Mouse (Mus musculus) midbrain, embryonic 10.5 days (tissue): ENCODE results near the gene Zfp831. TPM values are rescaled to one million over a fixed set of nuclear protein-coding genes. Genes with fewer than 3 reads are reported as not detected.

Experiments used
- DNase-seq: peaks from one replicate; pipeline ENCODE4 v3.0.0-alpha.2; 2017; ENCODE audit warnings: low spot score
- H3K27ac ChIP-seq: fragments of 300-500 bp; sonication (generic); replicated peaks from 2 replicates; pipeline ENCODE4 v1.5.1; 2016; ENCODE audit warnings: mild to moderate bottlenecking
- H3K27me3 ChIP-seq: fragments of 300-500 bp; sonication (generic); 2 replicates; pipeline ENCODE4 v1.6.1; 2016; ENCODE audit warnings: low read depth, mild to moderate bottlenecking; ENCODE audit not compliant: poor library complexity, severe bottlenecking
- H3K36me3 ChIP-seq: fragments of 300-500 bp; sonication (generic); 2 replicates; pipeline ENCODE4 v1.6.1; 2016; ENCODE audit warnings: mild to moderate bottlenecking, moderate library complexity
- H3K4me1 ChIP-seq: fragments of 300-500 bp; sonication (generic); 2 replicates; pipeline ENCODE4 v1.6.1; 2016
- H3K4me3 ChIP-seq: fragments of 300-500 bp; sonication (generic); 2 replicates; pipeline ENCODE4 v1.5.1; 2016; ENCODE audit warnings: mild to moderate bottlenecking, moderate library complexity
- H3K9me3 ChIP-seq: fragments of 300-500 bp; sonication (generic); replicated peaks from 2 replicates; pipeline ENCODE4 v1.6.1; 2016; ENCODE audit warnings: mild to moderate bottlenecking
- WGBS: fragments of 180-500 bp; shearing (Covaris S2); methylation state at CpG from one replicate; pipeline ENCODE4 v1.1.7; 2016; 5-methylcytosine and 5-hydroxymethylcytosine counted together
- polyA plus RNA-seq: library from polyadenylated mRNA; unstranded; fragments of >200 nt; fragmentation: Nextera tagmentation; extraction: Ambion mirVana; gene quantifications from 2 replicates; pipeline ENCODE4 v1.2.1, GENCODE M21; 2016

Zfp831 gene
- polyA plus RNA-seq, 1 experiment from 2014 or later: not detected

GRCm38 (mm10) chr2:174612386-174613063 lies 30.8 kb upstream of the Zfp831 start:
- 83% methylated on average over 2 of the region's 2 CpGs for WGBS
- H3K27me3 ChIP-seq: no peaks in the 10 kb centered on the region
- no peak overlapping the region for H3K27ac ChIP-seq
- no peaks in the 10 kb centered on the region for H3K4me1 ChIP-seq
- no peaks in the 10 kb centered on the region for H3K9me3 ChIP-seq
- no peak for DNase-seq
- H3K4me3 ChIP-seq: no peak overlapping the region
- H3K36me3 ChIP-seq: no peaks in the 10 kb centered on the region

GRCm38 (mm10) chr2:174613221-174613620 lies 30.1 kb upstream of the Zfp831 start:
- Histone ChIP-seq H3K4me3 (no peak overlapping the region), H3K9me3 (no peaks in the 10 kb centered on the region), H3K36me3 (no peaks in the 10 kb centered on the region), H3K4me1 (no peaks in the 10 kb centered on the region), H3K27ac (no peak overlapping the region), H3K27me3 (no peaks in the 10 kb centered on the region)
- DNase-seq: no peak
- 94% methylated on average over 8 of the region's 8 CpGs for WGBS

- Histone ChIP-seq H3K36me3 (no peaks in the 10 kb centered on the region), H3K4me3 (no peak overlapping the region), H3K27me3 (no peaks in the 10 kb centered on the region), H3K9me3 (no peaks in the 10 kb centered on the region), H3K27ac (no peak overlapping the region), H3K4me1 (no peaks in the 10 kb centered on the region)
- DNase-seq: no peak
- WGBS: 87% methylated on average over 11 of the region's 11 CpGs
Observed at GRCm38 (mm10) chr2:174613921-174614441, 29.4 kb upstream of the Zfp831 start.

GRCm38 (mm10) chr2:174621881-174622280 lies 21.5 kb upstream of the Zfp831 start:
- Histone ChIP-seq H3K27ac (no peak overlapping the region), H3K4me1 (no peaks in the 10 kb centered on the region), H3K27me3 (no peaks in the 10 kb centered on the region), H3K36me3 (no peaks in the 10 kb centered on the region), H3K4me3 (no peak overlapping the region), H3K9me3 (no peaks in the 10 kb centered on the region)
- no peak for DNase-seq
- WGBS: 91% methylated on average over 7 of the region's 7 CpGs

GRCm38 (mm10) chr2:174624430-174624829 lies 18.9 kb upstream of the Zfp831 start:
- no peaks in the 10 kb centered on the region for H3K27me3 ChIP-seq
- H3K9me3 ChIP-seq: no peaks in the 10 kb centered on the region
- H3K4me1 ChIP-seq: no peaks in the 10 kb centered on the region
- DNase-seq: no peak
- 87% methylated on average over 7 of the region's 7 CpGs for WGBS
- H3K27ac ChIP-seq: no peak overlapping the region
- H3K36me3 ChIP-seq: no peaks in the 10 kb centered on the region
- no peak overlapping the region for H3K4me3 ChIP-seq

GRCm38 (mm10) chr2:174627021-174627420 lies 16.3 kb upstream of the Zfp831 start:
- H3K4me3 ChIP-seq: no peak overlapping the region
- no peak for DNase-seq
- H3K27ac ChIP-seq: no peak overlapping the region
- 90% methylated on average over 8 of the region's 8 CpGs for WGBS
- H3K27me3 ChIP-seq: no peaks in the 10 kb centered on the region
- no peaks in the 10 kb centered on the region for H3K36me3 ChIP-seq
- H3K9me3 ChIP-seq: no peaks in the 10 kb centered on the region
- no peaks in the 10 kb centered on the region for H3K4me1 ChIP-seq

GRCm38 (mm10) chr2:174629299-174629850 lies 14.0 kb upstream of the Zfp831 start:
- Histone ChIP-seq H3K4me3 (no peak overlapping the region), H3K27me3 (no peaks in the 10 kb centered on the region), H3K27ac (no peak overlapping the region), H3K4me1 (no peaks in the 10 kb centered on the region), H3K36me3 (no peaks in the 10 kb centered on the region), H3K9me3 (no peaks in the 10 kb centered on the region)
- no peak for DNase-seq
- 81% methylated on average over 6 of the region's 6 CpGs for WGBS

- Histone ChIP-seq H3K27ac (no peak overlapping the region), H3K36me3 (no peaks in the 10 kb centered on the region), H3K4me3 (no peak overlapping the region), H3K9me3 (no peaks in the 10 kb centered on the region), H3K27me3 (no peaks in the 10 kb centered on the region), H3K4me1 (no peaks in the 10 kb centered on the region)
- WGBS: 54% methylated on average over 1 of the region's 1 CpGs
- no peak for DNase-seq
Observed at GRCm38 (mm10) chr2:174636750-174637149, 6.6 kb upstream of the Zfp831 start.

- no peak overlapping the region for H3K4me3 ChIP-seq
- 82% methylated on average over 10 of the region's 10 CpGs for WGBS
- no peaks in the 10 kb centered on the region for H3K4me1 ChIP-seq
- DNase-seq: no peak
- H3K27me3 ChIP-seq: no peaks in the 10 kb centered on the region
- no peak overlapping the region for H3K27ac ChIP-seq
- no peaks in the 10 kb centered on the region for H3K36me3 ChIP-seq
- no peaks in the 10 kb centered on the region for H3K9me3 ChIP-seq
Observed at GRCm38 (mm10) chr2:174644975-174645374, 1.6 kb downstream of the Zfp831 start.

- 78% methylated on average over 4 of the region's 4 CpGs for WGBS
- Histone ChIP-seq H3K27me3 (no peaks in the 10 kb centered on the region), H3K27ac (no peak overlapping the region), H3K9me3 (no peaks in the 10 kb centered on the region), H3K36me3 (no peaks in the 10 kb centered on the region), H3K4me3 (no peak overlapping the region), H3K4me1 (peaks cover 6% of the 10 kb centered on the region; the same call in 1 of the 2 replicates)
- DNase-seq: no peak
Observed at GRCm38 (mm10) chr2:174652864-174653263, 9.5 kb downstream of the Zfp831 start.

- WGBS: 88% methylated on average over 5 of the region's 5 CpGs
- Histone ChIP-seq H3K4me3 (no peak overlapping the region), H3K36me3 (no peaks in the 10 kb centered on the region)
Observed at GRCm38 (mm10) chr2:174655341-174655740, 12.0 kb downstream of the Zfp831 start.

GRCm38 (mm10) chr2:174658229-174658844 lies 15.0 kb downstream of the Zfp831 start:
- no peak for DNase-seq
- H3K4me1 ChIP-seq: peaks cover 6% of the 10 kb centered on the region; the same call in 1 of the 2 replicates
- H3K36me3 ChIP-seq: no peaks in the 10 kb centered on the region
- 79% methylated on average over 8 of the region's 8 CpGs for WGBS
- no peak overlapping the region for H3K27ac ChIP-seq
- H3K9me3 ChIP-seq: no peaks in the 10 kb centered on the region
- no peak overlapping the region for H3K4me3 ChIP-seq
- H3K27me3 ChIP-seq: no peaks in the 10 kb centered on the region

More at GRCm38 (mm10) chr2:174655341-174655740, 12.0 kb downstream of the Zfp831 start:
- Histone ChIP-seq H3K9me3 (no peaks in the 10 kb centered on the region), H3K27me3 (no peaks in the 10 kb centered on the region), H3K4me1 (peaks cover 6% of the 10 kb centered on the region; the same call in 1 of the 2 replicates), H3K27ac (no peak overlapping the region)
- DNase-seq: no peak

- no peaks in the 10 kb centered on the region for H3K9me3 ChIP-seq
- 88% methylated on average over 4 of the region's 4 CpGs for WGBS
- no peaks in the 10 kb centered on the region for H3K36me3 ChIP-seq
- no peak for DNase-seq
- H3K4me3 ChIP-seq: no peak overlapping the region
- H3K4me1 ChIP-seq: peaks cover 6% of the 10 kb centered on the region; the same call in 1 of the 2 replicates
- no peak overlapping the region for H3K27ac ChIP-seq
- H3K27me3 ChIP-seq: no peaks in the 10 kb centered on the region
Observed at GRCm38 (mm10) chr2:174659874-174660273, 16.5 kb downstream of the Zfp831 start.
